Mouse (Mus musculus) forebrain, embryonic 10.5 days (tissue): ENCODE data around the gene Vps35l. TPM values are rescaled to one million over a fixed set of nuclear protein-coding genes. Genes with fewer than 3 reads are reported as not detected.

ENCODE experiments used
- DNase-seq: peaks from one replicate; pipeline ENCODE4 v3.0.0-alpha.2; 2017; ENCODE audit warnings: low spot score; ENCODE audit errors: extremely low spot score
- H3K27ac ChIP-seq: fragments of 300-500 bp; sonication (generic); 2 replicates; pipeline ENCODE4 v1.5.1; 2016; ENCODE audit warnings: mild to moderate bottlenecking
- H3K27me3 ChIP-seq: fragments of 300-500 bp; sonication (generic); 2 replicates; pipeline ENCODE4 v1.6.1; 2016; ENCODE audit warnings: mild to moderate bottlenecking; ENCODE audit not compliant: poor library complexity, severe bottlenecking
- H3K36me3 ChIP-seq: fragments of 300-500 bp; sonication (generic); replicated peaks from 2 replicates; pipeline ENCODE4 v1.6.1; 2016; ENCODE audit warnings: mild to moderate bottlenecking, moderate library complexity
- H3K4me1 ChIP-seq: fragments of 300-500 bp; sonication (generic); 2 replicates; pipeline ENCODE4 v1.6.1; 2016
- H3K4me3 ChIP-seq: fragments of 300-500 bp; sonication (generic); 2 replicates; pipeline ENCODE4 v1.5.1; 2016; ENCODE audit warnings: mild to moderate bottlenecking, moderate library complexity
- H3K9me3 ChIP-seq: fragments of 300-500 bp; sonication (generic); 2 replicates; pipeline ENCODE4 v1.6.1; 2016; ENCODE audit warnings: mild to moderate bottlenecking, moderate library complexity
- whole genome bisulfite sequencing: fragments of 180-500 bp; shearing (Covaris S2); methylation state at CpG from one replicate; pipeline ENCODE4 v1.1.7; 2016; 5-methylcytosine and 5-hydroxymethylcytosine counted together
- polyA plus RNA-seq: library from polyadenylated mRNA; unstranded; fragments of >200 nt; fragmentation: Nextera tagmentation; extraction: Ambion mirVana; gene quantifications from 2 replicates; pipeline ENCODE4 v1.2.1, GENCODE M21; 2016

Vps35l gene
- polyA plus RNA-seq, 1 experiment from 2014 or later = 63.1 TPM

DNA sequence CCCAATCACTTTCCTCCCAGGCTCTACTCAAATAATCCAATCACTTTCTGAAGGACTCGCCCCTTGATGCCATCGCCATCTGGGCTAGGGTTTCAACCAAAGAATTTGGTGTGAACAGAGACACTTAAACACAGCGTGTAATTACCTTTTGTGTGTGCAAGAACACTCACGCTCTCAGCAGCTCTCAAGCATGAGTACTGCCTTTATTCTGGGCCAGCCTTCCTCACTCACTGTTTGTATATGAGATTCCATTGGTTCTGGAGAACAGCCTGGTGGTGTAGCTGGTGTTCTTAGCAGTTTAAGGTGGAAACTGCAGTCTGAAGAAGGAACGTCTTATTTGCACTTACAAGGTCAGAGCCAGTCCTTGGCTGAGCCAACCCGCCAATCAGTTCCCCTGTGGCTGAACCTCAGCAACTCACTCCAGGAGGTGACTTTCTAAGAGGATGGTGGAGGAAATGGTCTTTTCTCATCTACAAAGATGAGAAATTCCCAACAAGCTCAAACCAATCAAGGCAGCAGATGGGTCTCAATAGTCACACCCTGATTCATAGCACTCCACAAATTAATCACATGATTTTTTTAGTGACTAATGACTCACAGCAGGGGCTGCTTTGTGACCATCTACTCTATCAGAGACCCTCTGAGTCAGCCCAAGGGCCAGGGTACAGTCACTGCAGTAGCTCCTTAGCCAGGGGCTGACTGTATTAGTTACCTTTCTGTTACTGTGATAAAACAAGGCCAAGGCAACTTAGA, 147.5 kb downstream of the Vps35l start:
- H3K36me3 ChIP-seq = no peaks in the 10 kb centered on the region
- DNase-seq = no peak
- no peaks in the 10 kb centered on the region for H3K9me3 ChIP-seq
- no peaks in the 10 kb centered on the region for H3K27me3 ChIP-seq
- no peak overlapping the region for H3K4me3 ChIP-seq
- peaks cover 48% of the 10 kb centered on the region for H3K4me1 ChIP-seq
- H3K27ac ChIP-seq = peak overlapping the region; percentile 54
- 25% methylated on average over 6 of the region's 6 CpGs for WGBS

DNA sequence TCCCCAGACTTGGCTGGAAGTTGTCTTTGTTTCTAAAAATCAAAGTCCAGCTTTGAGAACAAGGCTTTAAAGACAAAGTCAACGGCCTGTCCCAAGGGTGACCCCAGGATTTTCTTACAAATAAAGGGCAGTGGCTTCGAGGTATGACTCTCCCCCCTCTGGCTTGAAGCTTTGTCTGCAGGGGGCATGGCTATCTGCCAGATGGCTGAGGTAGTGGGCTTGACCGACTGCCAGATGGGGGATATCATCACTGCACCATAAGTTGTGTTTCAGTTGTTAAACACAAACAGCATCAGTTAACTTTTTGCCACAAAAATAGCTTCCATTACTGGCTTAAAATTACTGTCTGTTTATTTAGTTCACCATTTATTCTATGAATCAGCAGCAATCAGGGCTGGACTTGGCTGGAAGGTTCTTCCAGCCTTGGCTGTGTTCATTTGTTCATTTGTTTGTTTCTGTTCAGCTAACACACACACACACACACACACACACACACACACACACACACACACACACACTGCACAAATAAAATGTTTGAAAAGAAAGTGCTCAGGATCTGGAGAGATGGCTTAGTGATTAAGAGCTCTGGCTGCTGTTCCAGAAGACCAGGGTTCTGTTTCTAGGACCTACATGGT, 149.1 kb downstream of the Vps35l start:
- Histone ChIP-seq H3K9me3 (no peaks in the 10 kb centered on the region), H3K4me1 (peaks cover 42% of the 10 kb centered on the region), H3K36me3 (no peaks in the 10 kb centered on the region), H3K27me3 (no peaks in the 10 kb centered on the region), H3K27ac (peak overlapping the region; percentile 62), H3K4me3 (no peak overlapping the region)
- WGBS = 7% methylated on average over 3 of the region's 3 CpGs
- no peak for DNase-seq

Other genes with a start within 250 kb of the Vps35l start
- 0.82 and 0.95 TPM in 2 replicates for gene Itpripl2, start 248.3 kb upstream of the Vps35l start, polyA plus RNA-seq
- 129 and 135 TPM in 2 replicates for gene Coq7, start 206.9 kb upstream of the Vps35l start, polyA plus RNA-seq
- gene Tmc7, start 155.5 kb upstream of the Vps35l start, polyA plus RNA-seq = 6.6 and 7.1 TPM in 2 replicates
- 0.05 and 0.11 TPM in 2 replicates for gene Tmc5, start 142.9 kb upstream of the Vps35l start, polyA plus RNA-seq
- gene Gde1, start 34.4 kb upstream of the Vps35l start, polyA plus RNA-seq = 76.1 and 82.2 TPM in 2 replicates
- gene Ccp110, start 27.7 kb upstream of the Vps35l start, polyA plus RNA-seq = 44.2 and 45.9 TPM in 2 replicates
- gene Iqck, start 115.5 kb downstream of the Vps35l start, polyA plus RNA-seq = 3.4 and 3.5 TPM in 2 replicates
- 150 and 153 TPM in 2 replicates for gene Knop1, start 116.0 kb downstream of the Vps35l start, polyA plus RNA-seq